Mouse (Mus musculus): ENCODE data around the gene Irs1.

Gene Irs1

DNA sequence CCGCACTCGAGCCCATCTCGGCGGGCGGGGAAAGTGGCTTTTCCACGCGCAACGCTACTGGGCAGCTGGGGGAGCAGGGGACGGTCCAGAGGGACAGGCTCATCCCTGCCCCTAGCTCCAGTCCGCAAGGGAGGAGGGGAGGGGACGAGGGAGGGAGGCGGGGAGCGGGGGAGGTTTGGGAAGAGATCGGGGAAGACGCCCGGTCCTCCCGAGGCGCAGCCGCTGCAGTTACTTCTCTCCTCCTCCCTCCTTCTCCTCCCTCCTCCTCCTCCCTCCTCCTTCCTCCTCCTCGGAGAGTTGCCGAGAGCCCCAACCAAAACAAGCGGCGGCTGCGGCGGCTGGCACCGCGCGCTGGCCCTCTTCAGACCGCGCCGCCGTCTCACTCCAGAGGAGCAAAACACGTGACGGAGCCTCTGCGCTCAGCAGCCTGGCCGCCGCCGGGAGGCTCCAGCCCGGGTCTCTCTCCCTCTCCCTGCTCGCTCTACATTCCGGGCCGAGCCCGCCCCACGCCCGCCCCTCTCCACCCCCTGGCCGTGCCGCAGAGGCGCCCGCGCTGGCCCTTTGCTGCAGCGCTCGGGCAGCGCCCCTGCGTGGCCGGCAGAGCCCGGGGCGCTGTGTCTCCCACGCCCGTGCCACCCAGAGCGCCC, at the start of gene Irs1:
Gene Irs1 (minus strand): TSS at position 266 of the 647 bp plus-strand sequence.
- peak; percentile 92 for DNase-seq

- DNase-seq, result no peak
Observed at GRCm38 (mm10) chr1:82334506-82334905, 43.3 kb upstream of the Irs1 start.

DNA sequence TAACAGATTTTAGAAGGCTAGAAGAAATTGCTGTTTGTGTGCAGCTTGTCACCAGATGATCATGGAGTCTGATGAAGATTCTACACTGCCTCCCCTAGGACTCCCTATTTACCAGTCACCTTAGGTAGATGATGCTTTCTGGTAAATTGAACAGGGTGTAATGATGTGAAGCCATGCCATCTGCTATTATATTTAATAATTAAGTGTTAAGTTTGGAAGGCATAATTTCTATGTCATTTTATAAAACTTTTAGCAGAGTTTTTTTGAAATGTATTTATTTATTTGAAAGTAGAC, 38.7 kb upstream of the Irs1 start:
- no peak for DNase-seq

GRCm38 (mm10) chr1:82329237-82329953, 38.2 kb upstream of the Irs1 start:
- DNase-seq, result no peak

GRCm38 (mm10) chr1:82328033-82328775, 37.0 kb upstream of the Irs1 start:
- no peak for DNase-seq

GRCm38 (mm10) chr1:82326120-82326519, 34.9 kb upstream of the Irs1 start:
- DNase-seq, result no peak

- DNase-seq, result no peak
Observed at GRCm38 (mm10) chr1:82324131-82324785, 33.0 kb upstream of the Irs1 start.

GRCm38 (mm10) chr1:82321441-82321840, 30.2 kb upstream of the Irs1 start:
- no peak for DNase-seq

GRCm38 (mm10) chr1:82320864-82321263, 29.6 kb upstream of the Irs1 start:
- DNase-seq, result no peak

DNA sequence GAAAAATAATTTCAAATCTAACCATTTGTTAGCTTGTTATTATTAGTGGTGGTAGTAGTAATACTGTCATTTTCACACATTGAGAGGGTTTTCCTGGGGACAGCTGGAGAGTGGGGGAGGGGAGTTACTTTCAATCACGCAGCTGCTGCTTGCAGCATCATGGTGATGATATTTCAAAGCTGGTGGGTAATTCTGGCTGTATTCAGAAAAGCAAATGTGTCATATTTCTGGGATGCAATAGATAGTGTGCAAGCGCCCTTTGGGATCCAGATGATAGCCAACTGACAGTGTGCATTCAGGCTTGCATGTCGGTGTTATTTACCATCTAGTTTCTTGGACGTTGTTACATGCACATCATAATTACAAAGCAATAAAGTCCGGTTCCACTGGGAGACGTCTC, 29.2 kb upstream of the Irs1 start:
- DNase-seq, result no peak

DNA sequence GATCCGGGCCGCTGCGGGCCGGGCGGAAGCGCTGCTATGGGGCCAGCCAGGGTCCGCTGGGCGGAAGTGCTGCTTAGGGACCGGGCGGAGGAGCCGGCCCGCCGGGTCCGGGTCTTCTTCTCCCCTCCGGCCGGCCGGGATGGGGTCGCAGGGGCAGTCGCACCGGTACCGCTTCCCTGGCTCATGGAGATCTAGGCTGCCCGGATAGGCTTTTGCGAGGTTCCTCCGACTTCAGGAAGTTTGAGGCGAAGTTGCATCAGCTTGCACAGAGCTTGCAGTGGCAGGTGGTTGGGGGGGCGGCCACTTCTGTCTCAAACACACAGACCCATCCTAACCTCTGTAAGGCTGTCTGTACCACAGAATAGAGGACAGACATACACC, 25.5 kb upstream of the Irs1 start:
- peak; percentile 59 for DNase-seq

GRCm38 (mm10) chr1:82316111-82316745, 25.0 kb upstream of the Irs1 start, which contains the start of gene Rhbdd1:
Gene Rhbdd1 (plus strand): TSS chr1:82316452.
- peak; percentile 98 for DNase-seq

DNA sequence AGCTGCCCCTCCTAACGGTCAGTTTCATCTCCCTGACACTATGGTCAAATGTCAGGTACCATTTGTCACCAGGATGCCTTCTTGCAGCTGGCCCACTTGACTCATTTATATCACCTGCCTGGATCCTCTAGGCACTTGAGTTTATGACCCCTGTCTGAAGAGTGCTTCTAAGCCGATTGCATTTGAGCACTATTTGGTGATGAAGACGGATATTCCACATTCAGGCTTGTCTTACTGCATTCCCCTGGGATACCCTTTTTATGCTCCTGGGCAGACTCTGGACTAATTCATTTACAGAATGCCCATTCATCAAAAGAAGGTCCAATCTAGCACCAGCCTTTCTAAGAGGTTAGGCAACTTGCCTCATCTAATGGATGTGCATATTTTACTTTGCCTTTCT, 13.3 kb upstream of the Irs1 start:
- DNase-seq, result no peak

GRCm38 (mm10) chr1:82298586-82298985, 7.4 kb upstream of the Irs1 start:
- DNase-seq, result no peak

DNA sequence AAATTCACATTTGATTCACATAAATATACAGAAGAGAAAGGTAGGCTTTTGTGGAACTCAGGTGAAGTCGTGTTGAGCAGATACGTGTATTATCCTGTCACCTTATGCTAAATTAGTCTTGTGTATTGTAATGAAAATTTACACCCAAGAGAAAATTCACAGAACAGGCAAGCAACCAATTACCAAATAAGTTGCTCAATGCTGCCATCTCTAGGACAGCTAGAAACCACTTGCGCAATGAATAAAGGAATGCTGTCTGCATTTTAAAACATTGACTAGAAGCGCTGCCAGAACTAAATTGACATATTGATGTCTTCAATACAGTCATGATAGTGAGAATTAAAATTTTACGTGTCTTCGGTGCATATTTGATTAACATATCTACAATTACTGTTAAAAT, 2.9 kb upstream of the Irs1 start:
- DNase-seq, result peak; percentile 49

DNA sequence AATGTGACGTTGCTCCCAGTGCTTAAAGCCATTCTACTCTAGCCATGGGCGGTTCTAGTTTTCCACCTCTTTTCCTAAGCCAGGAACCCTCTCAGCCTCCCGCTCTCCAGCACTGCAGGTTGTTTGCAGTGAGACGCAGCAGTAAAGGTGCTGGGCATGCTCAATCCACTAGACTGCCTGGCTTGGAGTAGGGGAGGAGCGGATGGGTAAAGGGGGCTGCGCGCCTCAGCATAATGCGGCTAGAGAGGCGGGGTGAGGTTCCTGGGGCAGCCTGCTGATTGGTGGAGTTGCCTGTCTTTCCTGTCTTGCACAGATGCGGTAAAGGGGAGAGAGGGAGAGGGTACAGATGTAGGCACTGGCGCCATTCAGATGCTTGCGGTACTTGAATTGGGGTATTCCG, 1.6 kb upstream of the Irs1 start:
- DNase-seq, result peak; percentile 83

- no peak for DNase-seq
Observed at GRCm38 (mm10) chr1:82291930-82292712, 905 bp upstream of the Irs1 start.

DNA sequence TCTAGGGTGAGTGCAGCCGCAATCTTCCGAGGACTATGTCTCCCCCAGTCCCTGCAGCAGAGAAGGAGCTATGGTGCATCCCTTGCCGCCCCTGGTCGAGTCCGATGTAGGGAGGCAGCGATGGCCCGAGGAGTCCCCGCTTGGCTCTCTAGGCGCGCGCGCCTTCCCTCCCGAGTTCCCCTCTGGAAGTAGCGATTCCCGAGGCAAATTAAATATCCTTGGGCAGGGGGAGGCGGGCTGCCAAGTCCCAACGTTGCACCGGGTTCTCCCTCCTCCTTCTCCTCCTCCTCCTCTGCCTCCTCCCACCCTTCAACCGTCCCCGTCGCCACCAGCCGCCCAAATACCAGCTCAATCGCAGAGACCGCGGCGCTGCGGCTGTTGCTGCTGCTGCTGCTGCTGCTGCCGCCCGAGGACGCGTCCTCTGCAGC, 479 bp downstream of the Irs1 start:
- peak; percentile 90 for DNase-seq

DNA sequence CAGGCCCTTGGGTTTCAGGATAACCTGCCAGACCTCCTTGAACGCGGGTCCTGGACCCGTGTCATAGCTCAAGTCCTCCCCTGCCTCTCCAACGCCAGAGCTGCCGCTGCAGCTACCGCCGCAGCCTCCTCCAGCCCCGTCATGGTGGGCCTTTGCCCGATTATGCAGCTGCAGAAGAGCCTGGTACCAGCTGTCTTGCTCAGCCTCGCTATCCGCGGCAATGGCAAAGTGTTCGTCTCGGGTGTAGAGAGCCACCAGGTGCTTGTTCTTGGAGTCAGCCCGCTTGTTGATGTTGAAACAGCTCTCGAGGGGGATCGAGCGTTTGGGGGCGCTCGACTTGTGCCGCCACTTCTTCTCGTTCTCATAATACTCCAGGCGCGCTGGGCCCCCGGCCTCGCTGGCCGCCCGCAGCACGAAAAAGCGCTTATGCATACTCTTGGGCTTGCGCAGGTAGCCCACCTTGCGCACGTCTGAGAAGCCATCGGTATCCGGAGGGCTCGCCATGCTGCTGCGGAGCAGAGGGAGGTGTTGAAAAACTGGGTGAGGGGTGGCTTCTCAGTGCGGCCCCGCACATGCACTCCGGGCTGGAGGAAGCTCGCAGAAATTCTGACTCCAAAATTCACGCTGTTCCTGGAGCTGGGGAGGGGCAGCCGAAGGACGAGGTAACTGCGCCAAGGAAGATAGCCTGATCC, 1.1 kb downstream of the Irs1 start:
- peak; percentile 76 for DNase-seq

- peak; percentile 59 for DNase-seq
Observed at GRCm38 (mm10) chr1:82289116-82289989, 1.9 kb downstream of the Irs1 start.
